Mouse (Mus musculus) hindbrain, postnatal 0 days (tissue): ENCODE results near the gene Polr1e. TPM values are rescaled to one million over a fixed set of nuclear protein-coding genes. Genes with fewer than 3 reads are reported as not detected.
"Not testable (repeated sequence)": the region's sequence is repeated elsewhere in the genome, so short reads cannot be mapped to it uniquely, and the experiment has no call there.

Experiments
- ATAC-seq: fragments of 200-750 bp; cut with Nextera tagmentation; 2 replicates; pipeline ENCODE4 v1.8.0; 2017; ENCODE audit warnings: mild to moderate bottlenecking, moderate TSS enrichment, moderate library complexity
- DNase-seq: peaks from one replicate; pipeline ENCODE4 v3.0.0-alpha.2; 2015; ENCODE audit warnings: low spot score
- H3K27ac ChIP-seq: fragments of 300-500 bp; sonication (generic); 2 replicates; pipeline ENCODE4 v1.5.1; 2014; ENCODE audit warnings: mild to moderate bottlenecking
- H3K27me3 ChIP-seq: fragments of 300-500 bp; sonication (generic); 2 replicates; pipeline ENCODE4 v1.6.1; 2014; ENCODE audit warnings: low read length, mixed read lengths; ENCODE audit not compliant: insufficient read depth
- H3K36me3 ChIP-seq: fragments of 300-500 bp; sonication (generic); 2 replicates; pipeline ENCODE4 v1.6.1; 2014; ENCODE audit warnings: low read length, mixed read lengths; ENCODE audit not compliant: insufficient read depth
- H3K4me1 ChIP-seq: fragments of 300-500 bp; sonication (generic); 2 replicates; pipeline ENCODE4 v1.6.1; 2014; ENCODE audit warnings: antibody characterized with exemption, low read length, mixed read lengths; ENCODE audit not compliant: insufficient read depth
- H3K4me2 ChIP-seq: fragments of 300-500 bp; sonication (generic); 2 replicates; pipeline ENCODE4 v1.6.1; 2014; ENCODE audit warnings: low read depth, mild to moderate bottlenecking, low read length, moderate library complexity, mixed read lengths
- H3K4me3 ChIP-seq: fragments of 300-500 bp; sonication (generic); 2 replicates; pipeline ENCODE4 v1.5.1; 2014; ENCODE audit warnings: low read length
- H3K9ac ChIP-seq: fragments of 300-500 bp; sonication (generic); replicated peaks from 2 replicates; pipeline ENCODE4 v1.6.1; 2014; ENCODE audit warnings: mild to moderate bottlenecking, low read length, moderate library complexity, mixed read lengths
- H3K9me3 ChIP-seq: fragments of 300-500 bp; sonication (generic); 2 replicates; pipeline ENCODE4 v1.6.1; 2016; ENCODE audit warnings: low read length, mixed read lengths
- CTCF ChIP-seq: IDR thresholded peaks from 2 replicates; pipeline ENCODE4 v1.5.1; 2016; ENCODE audit warnings: antibody characterized with exemption, control low read depth, low read depth
- WGBS: fragments of 180-500 bp; shearing (Covaris S2); extraction: QIAGEN DNeasy Blood & Tissue Kit; methylation state at CpG from one replicate; pipeline ENCODE4 v1.1.7; 2014; 5-methylcytosine and 5-hydroxymethylcytosine counted together
- polyA plus RNA-seq: library from polyadenylated mRNA; unstranded; fragments of >200 nt; fragmentation: Nextera tagmentation; extraction: Ambion mirVana; gene quantifications from 2 replicates; pipeline ENCODE4 v1.2.1, GENCODE M21; 2015
- total RNA-seq: library from RNA; depleted of rRNA; stranded (reverse); fragments of >200 nt; gene quantifications from 2 replicates; pipeline ENCODE4 v1.2.3, GENCODE M21; 2014

The Polr1e gene
- total and polyA plus RNA-seq, 2 experiments from 2014 or later: 8.2 to 27.2 TPM

- ATAC-seq (no peak), DNase-seq (no peak)
- Histone ChIP-seq H3K4me1 (no peaks in the 10 kb centered on the region), H3K9me3 (no peaks in the 10 kb centered on the region), H3K36me3 (peaks cover 72% of the 10 kb centered on the region), H3K27ac (no peak overlapping the region), H3K9ac (no peak overlapping the region), H3K4me3 (no peak overlapping the region), H3K4me2 (no peak overlapping the region), H3K27me3 (no peaks in the 10 kb centered on the region)
- WGBS: 72% methylated on average over 5 of the region's 5 CpGs
- TF ChIP-seq CTCF: no peak
These were observed 18.2 kb downstream of the Polr1e start for GRCm38 (mm10) chr4:45036571-45036970.

GRCm38 (mm10) chr4:45037455-45038410 lies 19.4 kb downstream of the Polr1e start:
- Histone ChIP-seq H3K36me3 (peaks cover 65% of the 10 kb centered on the region), H3K27ac (no peak overlapping the region), H3K4me3 (no peak overlapping the region), H3K4me1 (no peaks in the 10 kb centered on the region), H3K27me3 (no peaks in the 10 kb centered on the region), H3K9ac (no peak overlapping the region), H3K9me3 (no peaks in the 10 kb centered on the region), H3K4me2 (no peak overlapping the region)
- ATAC-seq (no peak), DNase-seq (no peak)
- no peak for TF ChIP-seq CTCF
- WGBS: 91% methylated on average over 13 of the region's 13 CpGs

GRCm38 (mm10) chr4:45038879-45039278 lies 20.5 kb downstream of the Polr1e start:
- H3K4me3 ChIP-seq, H3K27me3 ChIP-seq, H3K27ac ChIP-seq, H3K9ac ChIP-seq, H3K4me1 ChIP-seq, ATAC-seq, H3K4me2 ChIP-seq, H3K9me3 ChIP-seq: not testable (repeated sequence)
- DNase-seq: peak; percentile 23
- TF ChIP-seq CTCF: peak; percentile 26
- peaks cover 59% of the 10 kb centered on the region; the same call in 1 of the 2 replicates for H3K36me3 ChIP-seq
- WGBS: 58% methylated on average over 8 of the region's 8 CpGs

GRCm38 (mm10) chr4:45039546-45039945 lies 21.2 kb downstream of the Polr1e start:
- H3K4me2 ChIP-seq: not testable (repeated sequence)
- 92% methylated on average over 7 of the region's 7 CpGs for WGBS

GRCm38 (mm10) chr4:45040795-45041194 lies 22.4 kb downstream of the Polr1e start:
- no peak for DNase-seq
- Histone ChIP-seq H3K36me3 (peaks cover 51% of the 10 kb centered on the region; the same call in 1 of the 2 replicates), H3K4me1 (no peaks in the 10 kb centered on the region), H3K9ac (no peak overlapping the region), H3K9me3 (no peaks in the 10 kb centered on the region), H3K4me2 (no peak overlapping the region), H3K4me3 (no peak overlapping the region), H3K27ac (no peak overlapping the region), H3K27me3 (no peaks in the 10 kb centered on the region)
- no peak for ATAC-seq
- 72% methylated on average over 7 of the region's 7 CpGs for WGBS
- no peak for TF ChIP-seq CTCF

More at GRCm38 (mm10) chr4:45039546-45039945, 21.2 kb downstream of the Polr1e start:
- not testable (repeated sequence) for H3K4me1 ChIP-seq, DNase-seq, H3K4me3 ChIP-seq, H3K9me3 ChIP-seq, ATAC-seq, H3K9ac ChIP-seq, H3K27me3 ChIP-seq, H3K27ac ChIP-seq
- H3K36me3 ChIP-seq: peaks cover 54% of the 10 kb centered on the region; the same call in 1 of the 2 replicates

- H3K9me3 ChIP-seq: no peaks in the 10 kb centered on the region
- 88% methylated on average over 5 of the region's 5 CpGs for WGBS
- H3K27ac ChIP-seq: no peak overlapping the region
- DNase-seq: no peak
- H3K9ac ChIP-seq: no peak overlapping the region
- peaks cover 24% of the 10 kb centered on the region; the same call in 1 of the 2 replicates for H3K36me3 ChIP-seq
- H3K27me3 ChIP-seq: no peaks in the 10 kb centered on the region
- no peak overlapping the region for H3K4me2 ChIP-seq
- no peak for TF ChIP-seq CTCF
- H3K4me3 ChIP-seq: no peak overlapping the region
- 0 out of 2 replicates have a peak, but pooled peaks cover 4% of the 10 kb centered on the region for H3K4me1 ChIP-seq
- no peak for ATAC-seq
These were observed 28.3 kb downstream of the Polr1e start for GRCm38 (mm10) chr4:45046679-45047078.
